Mouse (Mus musculus): ENCODE data around the gene D930048N14Rik.
"Not testable (repeated sequence)": the region's sequence is repeated elsewhere in the genome, so short reads cannot be mapped to it uniquely, and the experiment has no call there.

D930048N14Rik gene

GRCm38 (mm10) chr11:51627907-51628306, 22.8 kb upstream of the D930048N14Rik start:
- DNase-seq (ENCODE audit: low read depth, low spot score), result no peak

DNA sequence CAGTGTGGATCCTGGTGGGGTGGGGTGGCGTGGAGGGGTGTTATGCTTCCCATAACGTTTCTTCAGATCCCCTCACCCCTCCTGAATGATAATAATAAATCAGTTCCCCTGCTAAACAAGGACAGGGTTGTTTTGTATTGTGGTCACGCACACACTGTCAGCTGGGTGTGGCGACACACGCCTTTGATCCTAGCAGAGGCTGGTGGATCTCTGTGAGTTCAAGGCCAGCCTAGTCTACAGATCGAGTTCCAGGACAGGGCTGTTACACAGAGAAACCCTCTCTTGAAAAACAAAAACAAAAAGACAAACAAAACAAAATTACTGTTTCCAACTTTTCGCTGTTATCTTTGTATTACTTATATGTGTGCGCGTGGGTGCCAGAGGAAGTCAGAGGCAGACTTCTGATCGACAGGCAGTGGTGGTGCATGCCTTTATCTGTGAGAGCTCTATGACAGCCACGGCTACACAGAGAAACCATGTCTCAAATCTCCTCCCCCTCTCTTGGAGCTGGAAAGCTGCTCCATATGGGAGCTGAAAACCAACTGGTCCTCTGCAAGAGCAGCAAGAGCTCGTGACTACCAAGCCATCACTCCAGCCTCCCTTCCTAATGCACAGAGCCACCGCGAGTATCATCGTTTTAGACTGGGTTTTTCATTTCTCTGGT, 21.0 kb upstream of the D930048N14Rik start:
- DNase-seq (ENCODE audit: low read depth, low spot score), result no peak

GRCm38 (mm10) chr11:51632130-51632753, 18.5 kb upstream of the D930048N14Rik start:
- no peak for DNase-seq (ENCODE audit: low read depth, low spot score)

- not testable (repeated sequence) for DNase-seq (ENCODE audit: low read depth, low spot score)
These were observed 17.6 kb upstream of the D930048N14Rik start for GRCm38 (mm10) chr11:51633200-51633599.

DNA sequence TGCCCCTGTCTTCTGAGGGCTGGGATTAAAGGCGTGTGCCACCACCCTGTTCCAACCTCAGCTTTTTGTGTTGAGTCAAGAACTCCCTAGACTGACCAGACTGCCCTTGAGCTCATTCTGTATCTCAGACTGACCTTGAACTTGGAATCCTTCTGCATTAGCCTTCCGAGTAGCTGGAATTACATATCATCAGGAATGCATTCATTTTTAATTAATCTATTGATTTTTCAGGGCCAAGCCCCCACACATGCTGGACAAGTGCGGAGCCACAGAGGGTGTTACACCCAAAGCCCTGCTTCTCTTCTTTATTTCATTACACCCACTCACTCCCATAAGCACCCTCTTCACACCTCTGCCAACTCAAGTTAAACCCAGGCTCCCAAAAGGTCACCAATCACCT, 17.0 kb upstream of the D930048N14Rik start:
- DNase-seq (ENCODE audit: low read depth, low spot score), result no peak

GRCm38 (mm10) chr11:51635127-51635524, 15.6 kb upstream of the D930048N14Rik start:
- DNase-seq (ENCODE audit: low read depth, low spot score), result no peak

GRCm38 (mm10) chr11:51635525-51636322, 15.0 kb upstream of the D930048N14Rik start, which contains the start of gene Rmnd5b:
Gene Rmnd5b (minus strand): TSS chr11:51635896.
- DNase-seq (ENCODE audit: low read depth, low spot score), result peak; percentile 77

GRCm38 (mm10) chr11:51636323-51636684, 14.4 kb upstream of the D930048N14Rik start:
- DNase-seq (ENCODE audit: low read depth, low spot score), result no peak

DNA sequence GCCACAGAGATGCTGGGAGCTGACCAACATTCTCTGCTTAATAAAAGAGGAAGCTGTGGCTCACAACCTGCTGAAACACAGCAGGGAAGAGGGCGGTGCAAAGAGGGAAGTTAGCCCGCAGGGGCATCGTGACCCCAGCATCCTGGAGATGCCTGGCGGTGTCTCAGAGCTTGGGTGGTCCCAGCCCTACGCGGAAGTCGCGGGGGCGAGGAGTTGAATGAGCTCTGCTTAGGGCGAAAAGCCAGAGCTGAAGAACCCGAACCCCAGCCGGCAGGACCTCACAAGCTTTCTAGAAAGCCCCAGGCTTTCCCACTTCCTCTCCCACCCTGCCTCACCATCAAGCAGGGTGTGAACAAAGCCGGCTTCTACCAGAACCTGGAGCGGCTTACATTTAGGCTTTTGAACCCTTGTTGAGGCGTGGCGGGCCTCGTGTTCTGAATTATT, 12.8 kb upstream of the D930048N14Rik start:
- no peak for DNase-seq (ENCODE audit: low read depth, low spot score)

DNA sequence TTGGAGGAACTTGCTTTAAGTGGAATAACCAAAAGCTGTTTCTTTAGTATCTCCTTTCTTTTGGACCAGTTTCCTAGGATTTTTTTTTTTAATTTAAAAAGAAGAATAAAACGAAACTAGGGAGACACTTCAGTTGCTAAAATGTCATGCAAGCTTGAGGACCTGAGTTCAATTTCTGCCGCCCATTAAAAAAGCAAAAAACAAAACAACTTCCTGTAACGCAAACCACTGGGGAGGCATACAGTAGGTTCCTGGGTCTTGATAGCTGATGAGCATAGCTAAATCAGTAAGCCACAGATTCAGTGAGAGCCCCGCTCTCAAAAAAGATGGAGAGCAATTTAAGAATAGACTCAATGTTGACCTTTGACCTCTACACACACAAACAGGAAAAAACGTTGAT, 12.3 kb upstream of the D930048N14Rik start:
- DNase-seq (ENCODE audit: low read depth, low spot score), result no peak

DNA sequence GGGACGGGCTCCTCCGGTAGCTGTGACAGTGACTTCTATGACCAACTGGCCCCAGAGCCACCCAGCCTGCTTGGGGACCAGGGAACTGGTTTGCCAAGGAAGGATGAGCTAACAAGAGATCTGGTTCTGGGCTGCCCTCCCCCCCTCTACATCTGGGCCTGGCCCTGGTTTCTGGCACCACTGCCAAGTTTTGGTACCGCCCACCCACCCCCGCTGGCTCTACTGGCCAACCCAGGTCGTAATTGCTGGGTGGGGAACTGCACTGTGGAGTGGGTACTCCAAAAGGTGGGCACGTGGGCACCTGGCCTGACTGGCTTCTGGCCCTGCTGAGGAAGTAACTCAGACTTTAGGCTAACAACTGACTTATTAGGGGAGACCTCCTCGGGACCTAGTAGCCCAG, 10.0 kb upstream of the D930048N14Rik start:
- no peak for DNase-seq (ENCODE audit: low read depth, low spot score)

- DNase-seq (ENCODE audit: low read depth, low spot score), result no peak
These were observed 7.6 kb upstream of the D930048N14Rik start for GRCm38 (mm10) chr11:51643202-51643601.

DNA sequence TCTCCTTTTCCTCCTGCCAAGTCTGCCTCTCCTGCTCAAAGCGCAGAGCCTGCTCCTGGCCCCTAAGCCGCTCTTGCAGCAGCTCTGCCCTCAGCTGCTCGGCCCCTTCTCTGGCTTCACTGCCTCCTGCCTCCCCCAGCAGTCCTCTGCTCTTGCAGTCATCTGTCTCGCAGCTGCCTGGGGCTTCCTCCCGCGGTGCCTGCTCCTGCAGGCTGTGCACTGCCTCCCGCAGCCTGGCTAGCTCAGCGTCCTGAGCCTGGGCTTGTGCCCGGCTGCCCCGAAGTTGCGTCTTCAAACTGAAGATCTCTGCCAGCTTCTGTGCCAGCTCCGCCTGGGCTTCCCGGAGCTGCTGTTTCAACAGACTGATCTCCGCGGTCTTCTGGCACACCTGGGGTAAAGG, 7.0 kb upstream of the D930048N14Rik start:
- DNase-seq (ENCODE audit: low read depth, low spot score), result no peak

DNA sequence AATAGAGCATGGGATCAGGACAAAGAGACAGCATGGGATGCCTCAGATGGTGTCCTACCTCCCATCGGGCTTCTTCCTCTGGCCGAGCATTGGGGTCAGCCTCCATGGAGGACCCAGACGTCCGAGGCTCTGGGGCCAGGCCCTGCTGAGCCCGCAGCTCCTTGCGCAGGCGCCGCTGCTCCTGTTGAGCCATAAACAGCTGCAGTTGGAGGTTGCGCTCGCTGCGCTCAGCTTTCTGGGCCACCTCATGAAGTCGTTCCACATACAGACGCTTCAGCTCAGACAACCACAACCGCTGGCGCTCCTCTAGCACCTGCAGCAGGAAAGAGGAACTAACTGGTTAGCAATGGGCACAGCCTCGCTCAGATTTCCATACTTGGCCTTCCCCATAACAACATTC, 6.5 kb upstream of the D930048N14Rik start:
- no peak for DNase-seq (ENCODE audit: low read depth, low spot score)

GRCm38 (mm10) chr11:51645293-51645692, 5.5 kb upstream of the D930048N14Rik start:
- DNase-seq (ENCODE audit: low read depth, low spot score), result no peak

- DNase-seq (ENCODE audit: low read depth, low spot score), result no peak
These were observed 4.5 kb upstream of the D930048N14Rik start for GRCm38 (mm10) chr11:51646245-51646644.

DNA sequence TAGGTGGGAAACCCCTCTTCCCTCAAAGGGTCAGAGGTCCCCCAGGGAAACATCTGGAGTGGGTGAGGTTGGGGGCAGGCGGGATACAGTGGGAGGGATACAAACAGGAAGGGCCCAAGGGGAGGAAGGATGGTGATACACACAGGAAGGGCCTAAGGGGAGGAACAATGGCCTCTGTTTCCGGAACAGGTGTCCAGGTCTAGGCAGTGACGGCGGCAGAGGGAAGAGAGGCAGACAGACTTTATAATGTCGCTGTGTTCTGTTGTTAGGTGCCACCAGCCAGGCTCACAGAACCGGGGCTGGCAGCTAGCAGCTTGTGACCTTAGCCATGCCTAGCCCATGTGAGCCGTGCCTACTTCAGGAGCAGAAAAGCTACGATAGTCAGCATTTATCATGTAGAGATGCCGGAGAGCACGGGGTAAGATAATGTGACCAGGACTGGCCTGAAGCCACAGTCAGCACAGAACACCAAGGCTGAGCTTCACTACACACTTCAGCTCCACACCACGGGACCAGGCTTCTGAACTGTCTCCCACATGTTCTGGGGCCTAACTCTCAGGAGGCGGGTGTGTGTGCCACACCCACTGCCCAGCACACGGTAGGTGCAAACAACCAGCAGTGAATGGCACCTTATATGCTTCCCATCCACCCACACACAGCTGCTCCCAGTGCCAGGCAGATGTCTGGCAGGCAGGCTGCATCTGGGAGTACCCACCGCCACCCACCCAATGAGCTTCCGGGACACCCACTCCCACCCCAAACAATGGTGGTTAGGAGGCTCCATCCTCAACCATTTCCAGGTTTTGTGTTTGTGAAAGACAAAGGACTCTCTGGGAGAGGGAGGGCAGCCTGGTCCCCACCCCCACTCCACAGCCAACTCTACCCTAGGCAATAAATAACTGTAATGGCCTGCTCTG, 3.7 kb upstream of the D930048N14Rik start:
- DNase-seq (ENCODE audit: low read depth, low spot score), result no peak

- no peak for DNase-seq (ENCODE audit: low read depth, low spot score)
These were observed 2.2 kb upstream of the D930048N14Rik start for GRCm38 (mm10) chr11:51648566-51648965.

- DNase-seq (ENCODE audit: low read depth, low spot score), result no peak
These were observed 1.5 kb upstream of the D930048N14Rik start for GRCm38 (mm10) chr11:51649111-51649888.

GRCm38 (mm10) chr11:51649889-51650199, 910 bp upstream of the D930048N14Rik start:
- no peak for DNase-seq (ENCODE audit: low read depth, low spot score)

- no peak for DNase-seq (ENCODE audit: low read depth, low spot score)
These were observed 493 bp upstream of the D930048N14Rik start for GRCm38 (mm10) chr11:51650261-51650660.
